Mouse (Mus musculus) lung, postnatal 0 days (tissue): ENCODE data around the gene Dlgap3.

Experiments
- CTCF ChIP-seq: IDR thresholded peaks from 2 replicates; pipeline ENCODE4 v1.5.1; 2016; ENCODE audit warnings: antibody characterized with exemption, mild to moderate bottlenecking
- EP300 ChIP-seq: IDR thresholded peaks from 2 replicates; pipeline ENCODE4 v1.6.1; 2016; ENCODE audit warnings: antibody characterized with exemption, mild to moderate bottlenecking, control low read depth

GRCm38 (mm10) chr4:127217048-127217447 is 48.0 kb downstream of the Dlgap3 start:
- TF ChIP-seq CTCF, result no peak
- no peak for TF ChIP-seq EP300
